Mouse (Mus musculus) liver, postnatal 0 days (tissue): ENCODE results near the gene Ccdc187.

ENCODE experiments used
- CTCF ChIP-seq: sonication (generic); IDR thresholded peaks from 2 replicates; pipeline ENCODE4 v1.5.1; 2016; ENCODE audit warnings: antibody characterized with exemption, low read depth
- EP300 ChIP-seq: IDR thresholded peaks from 2 replicates; pipeline ENCODE4 v1.6.1; 2016; ENCODE audit warnings: antibody characterized with exemption, low read depth, mild to moderate bottlenecking

- TF ChIP-seq CTCF (no peak), EP300 (no peak)
Measured at GRCm38 (mm10) chr2:26247531-26247930, 46.8 kb downstream of the Ccdc187 start.
